Mouse (Mus musculus) ES-Bruce4 (cell line): ENCODE measurements around the gene Slc44a1. TPM values are rescaled to one million over a fixed set of nuclear protein-coding genes. Genes with fewer than 3 reads are reported as not detected.

Experiments
- H3K27ac ChIP-seq: 2 replicates; pipeline ENCODE4 v1.5.1; 2012; ENCODE audit warnings: low read length, inconsistent platforms; ENCODE audit not compliant: insufficient read depth
- H3K27me3 ChIP-seq: 2 replicates; pipeline ENCODE4 v1.6.1; 2012; ENCODE audit warnings: mild to moderate bottlenecking, low read length, inconsistent platforms; ENCODE audit not compliant: control insufficient read depth, poor library complexity, insufficient read depth, severe bottlenecking
- H3K36me3 ChIP-seq: 2 replicates; pipeline ENCODE4 v1.6.1; 2012; ENCODE audit warnings: inconsistent platforms, mild to moderate bottlenecking, low read length, moderate library complexity; ENCODE audit not compliant: control insufficient read depth, poor library complexity, insufficient read depth, severe bottlenecking
- H3K4me1 ChIP-seq: one replicate; pipeline ENCODE4 v1.8.1; 2011; ENCODE audit warnings: low read length; ENCODE audit not compliant: control insufficient read depth, insufficient read depth
- H3K4me3 ChIP-seq: 2 replicates; pipeline ENCODE4 v1.5.1; 2011; ENCODE audit warnings: low read depth, mild to moderate bottlenecking, low read length
- H3K9ac ChIP-seq: 2 replicates; pipeline ENCODE4 v1.6.1; 2012; ENCODE audit warnings: low read depth, mild to moderate bottlenecking, inconsistent platforms; ENCODE audit not compliant: poor library complexity, severe bottlenecking
- H3K9me3 ChIP-seq: replicated peaks from 2 replicates; pipeline ENCODE4 v1.6.1; 2012; ENCODE audit warnings: mild to moderate bottlenecking, low read length, inconsistent platforms; ENCODE audit not compliant: control insufficient read depth, poor library complexity, insufficient read depth, severe bottlenecking
- CTCF ChIP-seq: IDR thresholded peaks from one replicate; pipeline ENCODE4 v1.8.1; 2011; ENCODE audit warnings: low read depth, low read length
- EP300 ChIP-seq: IDR thresholded peaks from 2 replicates; pipeline ENCODE4 v1.6.1; 2011; ENCODE audit warnings: low read depth, low read length; ENCODE audit not compliant: insufficient read depth
- POLR2A ChIP-seq: IDR thresholded peaks from one replicate; pipeline ENCODE4 v1.8.1; 2011; ENCODE audit warnings: low read length; ENCODE audit not compliant: insufficient read depth
- polyA plus RNA-seq: library from polyadenylated mRNA; stranded (reverse); fragments of >200 nt; gene quantifications from 2 replicates; pipeline ENCODE4 v1.2.4, GENCODE M21; 2011; ENCODE audit warnings: low read depth; ENCODE audit not compliant: missing spikeins, insufficient read depth, insufficient read length

The Slc44a1 gene
- 82.8 and 89.9 TPM in 2 replicates for polyA plus RNA-seq

DNA sequence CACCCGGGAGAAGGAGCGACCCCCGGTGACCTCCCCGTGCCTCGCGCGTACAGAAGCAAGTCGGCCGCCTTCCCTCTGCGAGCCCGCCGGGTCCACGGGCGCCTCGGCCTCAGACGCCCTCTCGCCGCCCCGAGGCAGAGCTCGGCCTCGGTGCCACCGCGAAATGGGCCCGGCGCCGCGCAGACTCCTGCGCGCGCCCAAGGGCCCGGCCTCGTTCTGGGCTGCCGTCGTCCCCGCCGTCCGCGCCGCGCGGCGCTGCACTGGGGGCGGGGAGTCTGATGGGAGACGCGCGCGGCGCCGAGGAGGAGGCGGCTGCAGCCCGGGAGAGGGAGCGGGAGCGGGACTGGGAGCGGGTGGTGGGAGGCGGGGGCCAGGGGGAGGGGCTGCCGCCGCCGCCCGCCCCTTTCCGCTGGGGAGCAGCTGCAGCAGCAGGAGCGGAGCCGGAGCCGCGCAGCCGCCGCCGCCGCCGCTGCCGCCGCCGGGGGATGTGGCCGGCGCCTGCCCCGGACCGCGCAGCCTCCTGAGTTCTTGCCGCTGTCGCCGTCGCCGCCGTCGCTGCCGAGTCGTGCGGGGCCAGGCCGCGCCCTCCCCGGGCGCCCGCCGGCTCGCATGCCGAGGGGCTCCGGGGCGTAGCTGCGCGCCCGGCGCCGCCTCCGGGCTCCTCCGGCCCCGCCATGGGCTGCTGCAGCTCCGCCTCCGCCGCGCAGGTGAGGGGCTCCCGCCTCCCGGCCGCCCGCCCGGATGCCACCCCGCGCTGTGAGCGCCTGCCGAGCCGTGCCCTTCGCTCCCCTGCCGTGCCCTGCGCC lies at the start of gene Slc44a1:
Gene Slc44a1, plus strand, starts transcription at position 404 of the 806 bp plus-strand sequence.
- H3K27me3 ChIP-seq: no peaks in the 10 kb centered on the region
- peak within 1 kb of the TSS; percentile 91 for H3K27ac ChIP-seq
- H3K9ac ChIP-seq: peak within 1 kb of the TSS; percentile 94
- no peaks in the 10 kb centered on the region for H3K4me1 ChIP-seq
- H3K4me3 ChIP-seq: peak within 1 kb of the TSS; percentile 83
- no peak for TF ChIP-seq EP300
- TF ChIP-seq CTCF: no peak
- no peak for TF ChIP-seq POLR2A
- no peaks in the 10 kb centered on the region for H3K36me3 ChIP-seq
- H3K9me3 ChIP-seq: no peaks in the 10 kb centered on the region

DNA sequence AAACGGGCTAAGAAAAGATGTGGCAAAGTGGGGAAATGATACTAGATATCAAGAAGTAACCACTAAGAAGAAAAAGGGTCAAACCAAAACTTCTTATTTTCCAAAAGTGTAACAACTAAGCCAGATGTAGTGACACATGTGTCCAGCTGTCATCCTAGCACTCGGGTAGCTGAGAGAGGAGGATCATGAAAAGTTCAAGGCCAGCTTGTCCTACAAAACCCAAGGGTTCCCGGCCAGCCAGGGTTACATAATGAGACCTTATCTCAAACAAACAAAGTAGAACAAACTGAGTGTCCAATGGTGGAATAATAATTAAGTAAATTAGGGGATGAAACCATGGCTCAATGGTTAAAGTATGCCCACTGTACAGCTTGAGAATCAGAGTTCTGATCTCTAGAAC lies 45.2 kb upstream of the Slc44a1 start:
- Histone ChIP-seq H3K9me3 (no peaks in the 10 kb centered on the region), H3K9ac (no peak overlapping the region), H3K27ac (no peak overlapping the region), H3K4me3 (no peak overlapping the region), H3K27me3 (no peaks in the 10 kb centered on the region), H3K36me3 (no peaks in the 10 kb centered on the region), H3K4me1 (no peaks in the 10 kb centered on the region)
- TF ChIP-seq EP300: no peak
- TF ChIP-seq CTCF: no peak
- no peak for TF ChIP-seq POLR2A

DNA sequence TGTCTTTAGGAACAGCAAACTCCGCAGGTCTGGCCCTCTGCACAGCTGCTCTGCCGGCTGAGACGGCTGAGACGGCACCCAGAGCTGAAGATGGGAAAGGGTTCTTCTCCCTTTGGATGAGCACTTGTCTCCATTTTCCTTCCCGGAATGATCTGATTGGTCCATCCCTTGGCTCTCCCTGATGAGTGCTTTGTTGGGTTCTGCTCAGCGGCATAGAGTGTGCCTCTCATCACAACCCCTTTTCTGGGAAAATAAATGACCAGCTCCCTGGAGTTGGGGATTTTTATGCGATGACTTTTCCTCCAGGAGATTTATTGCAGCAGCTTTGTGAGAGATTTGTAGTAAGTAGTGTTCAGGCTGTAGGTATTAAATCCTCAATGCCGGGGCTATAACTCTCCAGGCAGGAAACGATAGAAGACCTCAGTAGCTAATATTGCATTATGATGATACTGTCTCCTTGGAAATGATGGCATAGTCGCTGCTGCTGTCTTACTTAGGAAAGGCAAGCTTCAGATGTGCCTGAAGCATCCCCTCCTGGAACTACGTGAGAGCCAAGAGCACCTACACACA lies 43.5 kb upstream of the Slc44a1 start:
- TF ChIP-seq EP300 (no peak), CTCF (no peak), POLR2A (no peak)
- H3K9ac ChIP-seq: no peak overlapping the region
- no peaks in the 10 kb centered on the region for H3K27me3 ChIP-seq
- no peaks in the 10 kb centered on the region for H3K9me3 ChIP-seq
- no peak overlapping the region for H3K4me3 ChIP-seq
- H3K4me1 ChIP-seq: no peaks in the 10 kb centered on the region
- H3K36me3 ChIP-seq: no peaks in the 10 kb centered on the region
- no peak overlapping the region for H3K27ac ChIP-seq

DNA sequence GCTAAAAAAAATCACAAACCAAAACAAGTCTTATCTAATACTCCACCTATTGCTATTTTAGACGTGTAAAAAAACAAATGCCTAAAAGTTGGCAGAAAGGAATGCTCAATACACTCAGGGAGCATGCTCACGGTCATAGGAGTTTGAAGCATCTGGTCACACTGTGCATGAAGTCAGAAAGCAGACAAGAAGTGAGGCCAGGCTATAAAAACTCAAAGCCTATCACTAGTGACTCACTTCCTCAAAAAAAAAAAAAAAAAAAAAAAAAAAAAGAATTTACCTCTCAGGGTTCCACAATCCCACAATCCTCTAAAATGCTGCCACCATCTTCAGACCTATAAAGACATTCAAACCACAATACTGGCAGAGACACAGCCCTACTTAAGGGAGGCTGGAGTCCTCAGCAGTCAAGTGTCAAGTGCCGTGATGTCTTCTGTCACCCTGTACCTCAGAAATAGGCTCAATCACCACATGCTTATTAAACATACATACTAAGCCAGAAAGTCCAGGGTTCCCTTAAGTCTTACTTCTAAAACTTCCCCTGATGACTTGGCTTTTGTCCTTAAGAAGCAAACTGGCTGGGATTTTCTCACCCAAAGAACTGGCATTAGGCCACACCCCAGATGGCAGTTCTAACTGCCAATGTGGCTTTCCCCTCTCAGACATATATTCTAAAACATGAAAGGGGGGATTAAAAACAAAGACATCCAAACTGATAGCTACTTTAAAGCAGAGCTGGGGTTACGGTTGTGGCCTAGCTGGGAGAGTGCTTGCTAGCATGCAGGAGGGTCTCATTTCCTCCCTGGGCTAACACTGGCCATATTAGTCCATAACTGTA lies 42.7 kb upstream of the Slc44a1 start:
- H3K9ac ChIP-seq: no peak overlapping the region
- H3K9me3 ChIP-seq: no peaks in the 10 kb centered on the region
- TF ChIP-seq CTCF: no peak
- TF ChIP-seq POLR2A: no peak
- no peak for TF ChIP-seq EP300

DNA sequence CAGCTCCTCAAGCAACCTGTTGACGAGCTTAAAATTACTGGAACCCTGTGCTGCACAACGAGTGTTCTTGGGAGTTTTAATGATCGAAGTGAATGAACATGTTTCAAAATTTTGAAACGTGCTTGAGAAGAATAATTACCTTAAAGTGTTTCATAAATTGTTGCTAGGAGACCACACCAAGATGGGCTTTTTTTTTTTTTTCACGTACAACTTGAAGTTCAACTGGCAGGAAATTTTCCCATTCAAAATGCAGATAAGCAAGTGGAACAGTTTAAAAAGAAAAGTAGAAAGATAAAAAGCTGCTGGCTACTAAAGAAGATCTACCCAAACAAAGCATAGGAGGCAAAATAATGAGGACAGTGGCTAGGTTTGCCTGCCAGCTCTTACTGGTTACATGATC lies 41.7 kb upstream of the Slc44a1 start:
- no peaks in the 10 kb centered on the region for H3K4me1 ChIP-seq

More for the DNA sequence above, 42.7 kb upstream of the Slc44a1 start:
- H3K27me3 ChIP-seq: no peaks in the 10 kb centered on the region
- H3K4me1 ChIP-seq: no peaks in the 10 kb centered on the region
- H3K27ac ChIP-seq: no peak overlapping the region
- H3K4me3 ChIP-seq: no peak overlapping the region
- no peaks in the 10 kb centered on the region for H3K36me3 ChIP-seq

More for the DNA sequence above, 41.7 kb upstream of the Slc44a1 start:
- Histone ChIP-seq H3K27ac (no peak overlapping the region), H3K27me3 (no peaks in the 10 kb centered on the region), H3K9ac (no peak overlapping the region), H3K9me3 (no peaks in the 10 kb centered on the region; the same call in 1 of the 2 replicates), H3K36me3 (no peaks in the 10 kb centered on the region), H3K4me3 (no peak overlapping the region)
- TF ChIP-seq EP300 (no peak), POLR2A (no peak), CTCF (no peak)
